Mouse (Mus musculus): ENCODE data around the gene Faxc.

Gene Faxc

DNA sequence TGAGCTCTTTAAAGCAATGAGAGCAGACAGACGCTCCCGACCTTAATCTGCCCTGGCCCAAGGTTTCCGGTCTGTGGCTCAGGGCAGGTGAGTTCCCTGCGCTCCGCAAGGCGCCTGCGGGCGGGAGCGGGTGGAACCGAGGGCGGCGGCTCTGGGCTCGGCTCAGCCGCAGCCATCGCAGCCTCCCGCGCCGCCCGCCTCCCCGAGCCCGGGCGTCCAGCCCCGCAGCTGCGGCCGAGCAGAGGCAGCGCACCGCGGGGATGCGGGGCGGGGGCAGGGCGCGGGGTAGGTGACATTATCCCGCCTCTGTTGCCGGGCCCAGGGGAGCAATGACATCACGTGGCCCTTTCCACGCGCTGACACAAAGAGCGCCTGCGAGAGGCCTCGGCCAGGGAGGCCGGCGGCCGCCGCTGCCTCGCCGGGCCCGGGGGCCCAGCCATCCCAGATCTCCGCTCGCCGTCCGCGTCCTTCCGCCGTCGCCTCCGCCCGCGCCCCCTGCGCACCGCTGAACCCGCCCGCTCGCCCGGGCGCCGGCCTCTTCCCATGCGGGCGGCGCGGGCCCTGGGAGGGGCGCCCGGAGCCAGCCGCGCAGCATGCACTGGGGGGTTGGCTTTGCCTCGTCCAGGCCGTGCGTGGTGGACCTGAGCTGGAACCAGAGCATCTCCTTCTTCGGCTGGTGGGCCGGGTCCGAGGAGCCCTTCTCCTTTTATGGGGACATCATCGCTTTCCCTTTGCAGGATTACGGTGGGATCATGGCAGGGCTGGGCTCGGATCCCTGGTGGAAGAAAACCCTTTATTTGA is at the start of gene Faxc:
TSS of gene Faxc (plus strand) at position 359 of the 801 bp plus-strand sequence.
- peak; percentile 94 for DNase-seq

DNA sequence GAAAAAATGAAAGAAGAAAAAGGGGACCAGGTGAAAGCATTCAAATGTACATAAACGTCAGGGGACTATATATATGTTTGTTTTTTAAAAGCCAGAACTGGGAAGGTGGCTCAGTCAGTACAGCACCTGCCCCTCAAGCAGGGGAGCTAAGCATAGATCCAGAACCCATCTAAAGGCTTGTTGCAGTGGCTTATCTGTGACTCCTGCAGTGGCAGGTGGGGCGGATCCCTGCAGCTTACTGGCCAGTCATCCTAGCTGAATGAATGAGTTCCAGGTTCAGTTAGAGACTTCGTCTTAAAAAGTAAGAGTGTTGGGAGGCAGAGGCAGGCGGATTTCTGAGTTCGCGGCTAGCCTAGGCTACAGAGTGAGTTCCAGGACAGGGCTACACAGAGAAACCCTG is 48.3 kb upstream of the Faxc start:
- peak; percentile 21 for DNase-seq

DNA sequence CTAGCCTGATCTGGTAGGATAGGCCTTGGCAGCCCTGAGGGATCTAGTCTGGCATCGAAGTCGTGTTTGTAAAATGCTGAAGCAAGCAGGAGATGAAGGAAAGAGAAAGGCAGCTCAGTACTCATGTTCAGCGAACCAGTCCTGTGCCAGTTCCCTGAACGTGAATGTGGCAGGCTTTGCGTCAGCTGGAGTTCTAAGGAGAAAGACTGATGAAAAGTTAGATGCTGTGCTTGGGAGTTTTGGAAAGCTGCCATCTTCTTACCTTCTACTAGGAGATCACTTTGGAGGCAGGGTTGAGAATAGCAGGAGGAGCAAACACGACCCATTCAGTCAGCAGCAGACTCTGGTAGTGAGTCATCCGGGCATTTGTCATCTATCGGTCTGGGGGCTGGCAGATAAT is 45.3 kb upstream of the Faxc start:
- DNase-seq, result peak; percentile 71

DNA sequence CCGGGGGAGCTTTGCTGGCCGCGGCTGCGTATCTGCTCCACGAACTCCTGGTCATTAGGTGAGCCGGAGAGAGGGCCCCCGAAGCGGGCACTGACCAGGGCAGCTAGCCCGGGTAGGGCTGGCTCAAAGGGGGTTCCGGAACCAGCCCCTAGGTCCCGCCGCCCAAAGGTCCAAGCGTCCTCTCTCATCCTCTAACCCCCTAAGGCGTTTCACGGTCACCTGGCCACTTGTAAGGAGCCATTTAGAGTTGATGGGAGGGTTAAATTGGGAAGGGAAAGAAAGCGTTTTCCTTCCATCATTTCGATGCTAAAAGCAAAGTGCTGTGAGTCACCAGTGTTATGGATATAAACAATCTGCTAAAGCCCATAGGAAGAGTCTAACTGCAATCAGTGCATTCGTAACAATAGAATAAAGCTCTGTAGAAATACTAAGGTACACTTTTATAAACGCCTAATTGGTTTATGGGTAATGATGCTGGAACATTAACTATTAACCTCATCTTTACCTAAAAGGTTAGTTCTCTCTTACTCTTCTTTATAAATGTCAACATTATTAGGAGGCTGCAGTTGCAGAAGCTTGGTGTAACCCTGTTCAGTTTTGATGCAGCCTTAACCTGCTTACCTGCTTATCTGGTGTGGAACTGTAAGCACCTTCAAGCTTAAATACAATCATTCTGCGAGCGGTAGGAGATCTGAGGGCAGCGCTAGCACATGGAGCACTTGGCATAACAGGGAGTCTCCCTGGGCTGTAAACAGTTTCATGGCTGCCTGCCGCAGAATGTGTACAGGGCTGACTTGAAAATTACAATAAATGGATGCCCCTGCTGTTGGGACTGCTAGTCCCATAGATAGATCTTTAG is 872 bp downstream of the Faxc start:
- peak; percentile 79 for DNase-seq

DNA sequence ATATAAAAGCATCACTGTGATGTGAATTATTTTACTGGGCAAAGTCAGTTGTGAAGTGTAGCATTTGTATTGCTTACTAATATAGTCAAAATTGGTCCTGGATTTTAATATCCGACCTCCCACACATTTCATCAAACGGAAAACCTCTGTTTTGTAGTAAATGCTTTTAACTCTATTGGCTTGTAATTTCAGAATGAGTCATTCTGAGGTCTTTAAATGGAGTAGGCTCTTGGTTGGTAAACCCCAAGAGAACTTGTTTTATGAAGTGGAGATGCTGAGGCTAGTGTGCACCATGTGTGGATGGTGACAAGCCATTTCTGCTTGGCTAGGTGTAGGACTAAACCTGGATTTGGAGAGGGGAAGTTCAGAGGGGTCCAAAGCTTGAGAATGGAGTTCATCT is 4.2 kb downstream of the Faxc start:
- DNase-seq, result peak; percentile 16

DNA sequence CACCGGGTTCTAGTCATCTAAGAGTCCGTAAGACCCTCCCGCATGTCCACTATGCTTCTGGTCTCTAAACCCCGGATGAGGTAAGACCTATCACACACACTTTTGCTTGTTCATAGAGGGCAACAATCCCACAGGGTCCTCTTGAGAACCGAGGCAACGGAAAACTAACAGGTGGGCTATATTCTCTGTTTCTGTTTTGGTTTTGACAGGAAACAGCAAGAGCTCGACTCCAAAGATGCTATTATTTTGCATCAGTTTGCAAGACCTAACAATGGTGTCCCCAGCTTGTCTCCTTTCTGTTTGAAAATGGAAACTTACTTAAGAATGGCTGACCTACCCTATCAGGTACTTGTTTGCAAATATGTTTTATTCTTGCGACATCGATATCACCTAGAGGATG is 5.3 kb downstream of the Faxc start:
- DNase-seq, result peak; percentile 33

DNA sequence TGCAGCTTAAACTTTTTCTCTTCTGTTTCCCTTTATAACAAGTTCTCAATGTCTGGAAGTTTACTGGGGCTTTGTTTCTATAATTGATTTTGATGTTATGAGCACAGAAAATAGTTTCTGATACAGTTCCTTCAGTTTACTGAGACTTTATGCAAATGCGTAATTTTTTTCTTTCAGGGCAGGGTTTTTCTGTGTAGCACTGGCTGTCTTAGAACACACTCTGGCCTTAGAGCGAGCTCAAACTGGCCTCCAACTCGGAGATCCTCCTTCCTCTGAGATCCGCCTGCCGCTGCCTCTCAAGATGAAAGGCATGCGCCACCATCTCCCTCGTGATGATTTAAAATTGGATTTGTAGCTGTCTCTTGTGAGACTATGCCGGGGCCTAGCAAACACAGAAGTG is 6.8 kb downstream of the Faxc start:
- DNase-seq, result no peak

DNA sequence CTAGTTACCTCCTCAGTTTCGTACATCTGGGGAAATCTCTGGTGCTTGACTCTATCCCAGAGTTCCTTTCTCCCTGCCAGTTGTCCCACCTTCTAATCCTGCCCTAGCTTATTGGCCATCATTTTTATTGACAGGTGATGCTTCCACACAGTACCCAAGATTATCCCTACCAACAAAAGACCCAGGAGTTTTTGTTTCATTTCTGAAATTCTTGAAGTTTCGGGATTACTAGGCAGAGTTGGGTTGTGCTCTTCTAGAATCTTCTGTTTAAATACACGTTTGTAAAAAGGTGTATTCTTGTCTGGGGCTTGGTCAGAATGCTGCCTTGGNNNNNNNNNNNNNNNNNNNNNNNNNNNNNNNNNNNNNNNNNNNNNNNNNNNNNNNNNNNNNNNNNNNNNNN is 13.5 kb downstream of the Faxc start:
- DNase-seq, result no peak

DNA sequence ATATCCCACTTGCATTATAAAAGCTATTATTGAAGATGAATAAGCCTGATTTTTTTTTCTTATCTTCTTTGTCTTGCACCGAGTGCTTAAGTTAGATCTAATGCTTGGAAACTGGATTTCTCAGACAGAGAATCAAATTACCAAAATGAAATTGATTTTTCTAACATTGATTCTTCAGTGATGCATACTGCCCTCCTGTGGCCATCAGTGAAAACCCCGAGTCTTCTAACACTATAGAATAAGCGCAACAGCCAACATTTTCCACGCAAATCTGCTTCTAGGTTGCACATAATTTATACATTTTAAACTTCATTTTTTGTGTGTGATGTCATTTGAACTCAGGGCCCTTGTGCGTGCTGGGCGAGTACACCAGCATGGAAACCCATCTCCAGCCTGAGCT is 20.3 kb downstream of the Faxc start:
- peak; percentile 39 for DNase-seq

DNA sequence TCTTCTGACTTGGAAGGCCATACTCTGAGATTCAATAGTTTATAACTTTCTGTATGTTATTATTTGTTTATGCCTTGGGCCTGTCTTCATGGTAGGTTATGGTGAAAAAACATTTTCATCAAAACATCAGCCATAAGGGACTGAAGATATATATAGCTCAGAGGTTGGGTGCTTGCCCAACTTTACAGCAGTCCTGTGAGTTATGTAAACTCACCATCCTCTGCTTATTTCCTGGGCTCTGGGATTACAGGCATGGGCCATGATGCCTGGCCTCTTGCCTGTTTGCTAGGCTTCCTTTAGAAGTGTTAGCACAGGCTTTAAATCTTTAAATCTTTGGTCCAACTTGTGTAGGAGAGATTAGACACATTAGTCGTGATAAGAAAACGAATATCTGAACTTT is 21.1 kb downstream of the Faxc start:
- no peak for DNase-seq

DNA sequence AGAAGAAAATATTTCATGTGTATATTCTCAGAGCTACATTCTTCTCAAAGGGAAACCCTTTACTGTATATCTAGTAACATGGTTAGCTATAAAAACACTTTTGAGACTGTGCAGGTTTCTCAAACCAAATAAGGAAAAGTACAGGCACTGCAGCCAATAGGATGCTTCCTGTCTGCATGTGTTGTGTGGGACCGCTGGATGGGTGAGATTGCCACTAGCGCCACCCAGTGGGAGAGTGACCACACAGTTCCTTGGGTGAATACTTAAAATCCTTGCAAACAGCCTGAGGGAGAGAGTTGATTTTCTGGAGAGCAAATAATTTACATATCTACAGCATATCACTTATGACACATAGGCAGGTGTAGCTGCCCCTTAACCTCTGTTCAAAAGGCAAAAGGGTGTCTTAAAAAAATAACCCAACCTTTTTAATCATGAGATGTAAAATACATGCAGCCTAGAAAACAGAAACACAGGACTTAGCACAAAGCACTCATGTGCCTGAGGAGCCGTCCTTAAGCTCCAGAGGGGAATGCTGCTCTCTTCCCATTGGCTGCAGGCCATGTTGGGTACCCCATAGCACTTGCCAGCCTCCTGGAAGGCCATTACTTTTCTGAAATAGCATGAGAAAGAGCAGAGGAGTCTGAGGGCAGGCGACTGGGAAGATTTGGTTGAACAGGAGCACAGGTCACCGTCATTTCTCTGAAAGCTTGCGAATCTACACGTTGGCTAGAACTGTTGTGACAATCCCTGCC is 26.6 kb downstream of the Faxc start:
- peak; percentile 78 for DNase-seq

DNA sequence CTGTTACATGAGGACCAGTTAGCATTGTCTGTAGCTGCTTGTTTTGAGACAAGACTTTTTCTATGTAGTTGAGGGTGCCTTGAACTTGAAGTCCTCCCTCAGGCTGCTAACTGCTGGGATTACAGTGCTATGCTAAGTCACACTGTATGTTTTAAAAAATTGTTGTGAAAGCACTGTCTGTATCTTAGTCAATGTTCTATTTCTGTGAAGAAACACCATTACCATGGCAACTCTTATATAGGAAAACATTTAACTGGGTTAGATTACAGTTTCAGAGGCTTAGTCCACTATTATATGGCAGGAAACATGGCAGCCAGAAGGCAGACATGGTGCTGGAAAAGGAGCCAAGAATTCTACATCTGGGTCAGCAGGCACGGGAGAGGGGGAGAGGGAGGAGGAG is 40.8 kb downstream of the Faxc start:
- no peak for DNase-seq

DNA sequence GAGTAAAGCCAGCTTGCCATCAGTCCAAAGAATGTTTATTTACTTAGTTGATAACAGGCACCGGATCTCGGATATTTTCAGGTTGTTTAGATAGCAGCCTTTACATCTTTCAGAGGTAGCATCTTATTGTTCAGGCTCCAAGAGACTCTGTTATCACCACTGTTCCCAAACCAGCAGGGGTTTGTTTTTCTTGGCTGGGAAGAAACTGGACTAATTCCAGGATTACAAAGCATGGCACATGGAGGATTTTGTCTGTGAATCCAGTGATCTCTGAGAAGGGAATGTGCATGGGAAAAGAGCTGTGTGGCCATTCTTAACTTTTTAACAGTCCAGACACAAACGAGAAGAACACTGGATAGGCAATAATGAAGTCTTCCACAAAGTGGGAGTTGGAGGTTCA is 43.0 kb downstream of the Faxc start:
- DNase-seq, result peak; percentile 13

DNA sequence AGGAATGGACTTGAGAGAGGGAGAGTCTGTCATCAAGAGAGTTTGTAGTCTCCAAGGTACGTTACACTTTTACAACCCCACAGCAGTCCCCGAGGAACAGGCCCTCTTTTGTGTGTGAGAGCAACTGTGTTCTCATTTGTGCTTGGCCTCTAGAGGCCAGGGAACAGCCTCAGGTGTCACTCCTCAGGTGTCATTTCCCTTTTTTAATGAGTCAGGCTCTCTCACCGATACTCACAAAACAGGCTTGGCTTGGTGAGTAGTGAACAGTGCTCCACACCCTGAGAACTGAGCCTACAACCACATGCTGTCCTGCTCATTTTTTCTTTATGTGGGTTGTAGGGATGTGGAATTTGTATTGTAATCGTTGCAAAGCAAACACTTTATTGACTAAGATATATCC is 49.3 kb downstream of the Faxc start:
- DNase-seq, result no peak

DNA sequence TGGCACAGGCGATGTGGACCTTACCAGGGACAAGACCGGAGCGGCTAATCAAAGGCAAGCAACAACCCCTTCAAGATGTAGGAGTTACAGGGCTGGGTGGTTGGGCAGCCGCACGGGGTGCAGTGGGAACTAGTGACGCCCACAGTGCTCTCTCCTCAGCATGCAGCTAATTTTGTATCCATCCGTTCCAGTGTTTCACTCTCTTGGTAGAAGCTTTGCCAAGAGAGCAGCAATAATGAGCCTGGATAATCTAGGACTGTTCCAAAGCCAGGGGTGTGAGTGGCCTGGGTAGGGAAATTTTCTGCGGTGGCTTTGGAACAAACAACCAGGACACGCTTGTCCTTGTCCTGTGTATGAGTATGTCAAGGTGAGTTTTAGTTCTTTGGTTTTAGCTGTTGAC is 51.3 kb downstream of the Faxc start:
- DNase-seq, result no peak

DNA sequence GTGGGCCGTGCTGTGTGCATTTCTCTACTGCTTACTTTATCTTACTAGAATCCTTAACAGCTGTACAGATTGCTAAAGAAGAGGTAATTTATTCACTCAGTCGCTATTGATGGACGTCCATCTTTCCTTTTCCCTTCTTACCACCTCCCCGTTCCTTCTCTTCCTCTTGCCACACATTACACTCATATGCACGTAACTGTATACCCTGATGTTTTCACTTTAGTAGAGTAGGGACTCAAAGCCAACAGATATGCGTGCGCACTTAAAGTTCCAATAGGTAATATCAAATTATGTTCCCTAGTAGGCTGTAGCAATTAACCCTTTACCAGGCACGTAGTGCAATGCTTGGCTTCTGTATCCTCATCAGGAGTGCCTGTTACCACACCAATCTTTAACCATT is 55.7 kb downstream of the Faxc start:
- DNase-seq, result peak; percentile 37

DNA sequence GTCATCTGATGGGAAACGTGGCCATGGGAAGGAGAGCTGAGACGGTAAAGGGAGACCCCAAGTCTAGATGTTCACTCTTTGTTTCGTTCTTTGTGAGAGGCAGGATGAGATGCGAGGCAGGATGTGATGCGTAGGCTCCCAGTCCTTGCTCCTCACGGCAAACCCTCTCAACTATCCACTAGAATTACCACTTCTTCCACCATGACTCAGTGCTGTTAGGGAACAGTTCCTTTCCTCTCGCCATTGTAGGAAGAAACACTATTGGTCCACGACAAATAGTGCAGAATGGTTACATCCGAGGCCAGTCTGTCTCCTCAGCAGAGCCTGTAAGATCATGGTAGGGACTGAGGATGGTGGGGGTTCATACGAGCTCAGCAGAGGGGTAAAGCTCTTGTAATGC is 56.3 kb downstream of the Faxc start:
- DNase-seq, result peak; percentile 71

DNA sequence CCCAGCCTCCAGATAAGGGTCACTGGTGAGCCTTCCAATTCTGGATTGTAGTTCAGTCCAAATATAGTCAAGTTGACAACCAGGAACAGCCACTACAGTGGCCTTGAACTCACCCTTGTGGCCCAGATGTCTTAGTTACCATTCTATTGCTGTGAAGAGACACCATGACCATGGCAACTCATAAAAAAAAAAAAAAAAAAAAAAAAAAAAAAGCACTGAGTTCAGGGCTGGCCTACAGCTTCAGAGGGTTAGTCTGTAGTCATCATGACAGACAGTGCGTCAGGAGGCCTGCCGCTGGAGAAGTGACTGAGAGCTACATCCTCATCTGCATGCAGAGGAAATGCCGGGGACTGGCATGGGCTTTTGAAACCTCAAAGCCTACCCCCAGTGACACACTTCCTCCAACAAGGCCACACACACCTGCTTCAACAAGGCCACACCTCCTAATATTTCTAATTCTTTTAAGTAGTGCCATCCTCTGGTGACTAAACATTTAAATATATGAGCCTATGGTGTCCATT is 58.5 kb downstream of the Faxc start:
- DNase-seq, result no peak

DNA sequence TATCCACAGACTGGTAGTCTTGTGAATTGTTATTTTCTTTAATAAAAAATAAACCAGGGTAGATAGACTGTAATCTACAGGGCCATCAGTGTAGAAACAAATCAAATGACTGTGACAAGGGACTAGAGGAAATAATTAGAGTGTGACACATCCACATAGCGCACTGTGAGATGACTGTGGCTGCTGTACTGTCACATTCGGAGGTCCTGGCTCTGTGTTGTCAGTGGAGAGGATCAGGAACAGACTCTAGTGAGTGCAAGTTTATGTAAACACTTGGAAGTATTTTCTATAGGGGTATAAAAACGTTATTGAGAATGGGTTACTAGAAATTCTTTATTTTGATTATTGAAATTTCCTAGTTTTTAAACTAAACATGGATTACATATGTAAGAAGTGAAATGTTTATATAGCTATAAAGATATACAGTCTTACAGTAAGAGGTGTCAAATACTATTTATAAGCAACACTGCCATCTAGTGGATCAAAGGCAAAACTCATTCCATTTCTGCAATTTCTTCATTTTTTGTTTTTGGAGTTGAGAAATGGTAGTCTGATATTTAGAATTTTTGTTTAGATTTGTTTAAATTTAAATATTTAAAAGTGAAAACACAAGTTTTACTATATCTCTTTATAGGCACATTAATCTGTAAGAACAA is 59.6 kb downstream of the Faxc start:
- DNase-seq, result no peak

DNA sequence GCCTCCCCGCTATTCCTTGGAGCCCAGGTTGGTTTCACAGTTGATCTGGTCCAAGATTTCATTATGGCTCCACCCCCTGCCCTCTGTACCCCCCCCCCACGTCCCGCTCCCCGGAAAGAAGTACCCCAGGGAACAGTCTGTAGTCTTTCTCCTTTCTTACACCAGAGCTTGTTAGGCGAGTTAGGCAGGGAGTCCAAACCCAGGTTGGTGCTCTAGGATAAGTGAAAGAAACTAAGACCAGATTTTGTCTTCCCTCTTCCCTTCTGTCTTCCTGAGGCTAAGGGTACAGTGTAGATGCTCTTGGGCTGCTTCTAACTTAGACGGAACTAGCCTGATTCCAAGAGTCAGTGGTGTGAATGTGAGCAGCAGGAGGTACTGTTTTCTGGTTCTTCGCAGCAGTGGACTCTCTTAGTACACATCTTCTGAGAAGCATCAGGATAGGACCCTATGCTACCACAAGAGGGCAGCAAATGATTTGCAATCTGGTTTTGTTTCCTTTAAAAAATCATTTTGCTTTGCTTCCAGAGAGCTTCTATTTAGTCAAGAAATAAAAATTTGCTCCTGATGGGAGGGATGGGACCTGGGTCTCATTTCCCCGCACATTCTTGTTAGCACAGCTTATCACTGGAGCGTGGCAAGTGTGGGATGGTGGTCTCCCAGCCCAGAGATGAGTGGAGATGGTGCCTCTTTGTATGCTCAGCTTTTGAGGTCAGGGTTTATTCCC is 86.7 kb downstream of the Faxc start:
- no peak for DNase-seq

DNA sequence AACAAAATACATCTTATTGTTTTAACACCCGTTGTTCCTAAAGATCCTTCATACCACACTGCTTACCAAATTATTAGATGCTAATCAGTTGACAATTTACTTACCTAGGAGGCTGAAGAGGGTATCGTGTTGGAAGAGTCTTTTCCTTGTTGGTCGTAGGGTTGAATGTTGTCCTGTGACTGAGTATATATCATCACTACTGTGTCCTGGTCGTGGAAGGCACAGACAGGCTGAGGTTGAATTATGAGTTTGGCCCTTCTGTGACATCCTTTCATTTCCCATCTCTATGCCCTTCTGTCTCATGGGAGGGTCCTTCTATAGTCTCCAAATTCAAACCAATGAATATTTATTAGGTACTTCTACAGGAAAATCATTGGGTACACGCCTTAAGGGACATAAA is 87.3 kb downstream of the Faxc start:
- no peak for DNase-seq

DNA sequence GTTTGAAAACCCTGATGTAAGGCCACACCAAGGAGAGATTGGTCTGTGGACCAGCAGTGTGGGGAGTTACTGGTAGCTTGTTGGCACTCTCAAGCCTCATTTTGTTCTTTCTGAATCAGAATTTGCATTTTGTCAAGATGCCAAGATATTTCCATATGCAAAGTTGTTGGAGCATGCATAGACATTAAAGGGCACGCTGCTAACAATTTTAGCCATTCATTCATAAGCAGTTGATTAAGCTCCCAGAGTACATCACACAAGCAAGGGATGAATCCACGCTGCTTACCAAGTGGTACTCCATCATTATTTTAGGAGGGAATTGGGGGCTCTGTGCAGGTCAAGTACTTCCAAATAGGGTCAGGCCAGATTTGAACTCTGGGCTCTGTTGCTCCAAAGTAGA is 98.8 kb downstream of the Faxc start:
- peak; percentile 70 for DNase-seq

All from heart, adult 11 months (tissue).